Mouse (Mus musculus) NIH3T3 (cell line): ENCODE results near the gene Zc3h12c.

Experiments
- DNase-seq: peaks from one replicate; pipeline ENCODE4 v3.0.0-alpha.2; 2012; ENCODE audit warnings: low read depth

Zc3h12c gene

DNA sequence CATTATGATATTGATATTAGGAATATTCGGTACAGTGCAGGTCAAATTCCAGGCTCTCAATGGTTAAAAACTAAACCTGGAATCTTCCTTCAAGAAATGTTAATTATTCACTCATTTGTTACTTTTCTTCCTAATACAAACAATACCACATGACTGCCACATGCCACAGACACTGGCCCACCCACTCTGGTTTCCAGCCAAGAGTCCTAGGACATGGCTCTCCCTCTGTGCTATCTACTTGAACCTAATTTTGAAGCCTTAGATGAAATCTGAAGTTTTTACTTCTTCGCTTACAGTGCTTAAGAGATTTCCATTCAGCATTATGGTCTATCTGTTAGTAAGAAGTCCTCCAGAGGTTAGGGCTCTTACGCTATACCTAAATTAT is 2.7 kb downstream of the Zc3h12c start:
- DNase-seq, result no peak

DNA sequence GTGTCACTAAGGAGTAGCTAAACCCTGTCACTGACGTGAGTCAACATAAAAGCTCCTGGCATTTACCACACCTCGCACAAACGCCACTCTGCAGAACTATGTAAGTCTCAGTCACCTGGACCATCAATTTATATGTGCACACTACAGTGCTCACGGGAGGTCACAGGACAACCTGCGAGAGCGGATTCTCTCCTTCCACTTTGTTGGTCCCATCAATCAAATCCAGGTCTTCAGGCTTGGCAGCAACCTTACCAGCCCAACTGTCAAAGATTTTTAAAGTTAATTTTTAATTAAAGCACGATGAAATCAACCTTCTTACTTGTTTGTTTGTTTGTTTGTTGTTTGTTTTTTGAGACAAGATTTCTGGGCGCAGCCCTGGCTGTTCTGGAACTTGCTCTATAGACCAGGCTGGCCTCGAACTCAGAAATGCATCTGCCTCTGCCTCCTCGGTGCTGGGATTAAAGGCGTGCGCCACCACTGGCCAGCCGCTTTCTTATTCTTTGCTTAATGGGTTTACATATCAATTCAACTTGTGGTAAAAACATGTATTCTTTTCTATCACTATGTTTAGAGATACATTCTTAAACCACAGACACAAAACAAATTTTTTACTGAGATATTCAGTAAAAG is 3.2 kb downstream of the Zc3h12c start:
- DNase-seq, result no peak

GRCm38 (mm10) chr9:52160512-52160911 is 7.9 kb downstream of the Zc3h12c start:
- DNase-seq, result no peak

DNA sequence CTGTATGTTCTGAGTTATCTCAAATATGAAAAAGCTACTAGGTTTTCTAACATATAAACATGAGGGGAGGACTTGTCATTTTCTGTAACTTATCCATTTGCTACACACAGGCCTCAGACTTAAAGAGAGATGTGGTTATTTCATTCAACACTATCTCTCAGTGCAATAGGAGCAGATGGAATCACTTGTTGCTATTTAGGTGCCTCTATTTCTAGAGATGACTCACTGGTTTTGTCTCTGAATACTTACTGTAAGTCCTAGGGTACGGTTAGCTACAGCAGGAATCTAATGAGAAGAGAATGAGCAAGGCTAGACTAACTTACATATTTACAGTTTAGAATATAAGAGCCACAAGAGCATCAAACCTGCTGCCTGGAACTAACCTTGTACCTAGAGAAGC is 9.8 kb downstream of the Zc3h12c start:
- DNase-seq, result no peak

DNA sequence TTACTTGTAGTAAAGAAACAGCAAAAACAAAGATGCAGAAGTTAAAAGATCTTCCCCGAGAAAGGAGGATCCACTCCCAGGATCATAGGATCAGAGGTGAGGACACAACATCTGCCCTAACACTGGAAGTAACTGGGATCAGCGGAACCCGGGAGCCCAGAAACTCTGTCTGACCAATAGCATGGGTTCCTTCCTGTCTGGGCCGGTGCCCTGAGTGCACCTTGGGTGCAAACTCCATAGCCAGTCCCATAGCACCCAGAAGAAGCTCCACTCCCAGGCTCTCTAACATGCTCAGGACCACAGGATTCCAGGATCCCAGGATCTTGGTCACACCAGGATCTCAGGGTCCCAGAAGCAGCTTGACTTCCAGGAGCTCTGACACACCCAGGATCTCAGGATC is 13.0 kb downstream of the Zc3h12c start:
- no peak for DNase-seq

GRCm38 (mm10) chr9:52154253-52154652 is 14.1 kb downstream of the Zc3h12c start:
- DNase-seq, result no peak

DNA sequence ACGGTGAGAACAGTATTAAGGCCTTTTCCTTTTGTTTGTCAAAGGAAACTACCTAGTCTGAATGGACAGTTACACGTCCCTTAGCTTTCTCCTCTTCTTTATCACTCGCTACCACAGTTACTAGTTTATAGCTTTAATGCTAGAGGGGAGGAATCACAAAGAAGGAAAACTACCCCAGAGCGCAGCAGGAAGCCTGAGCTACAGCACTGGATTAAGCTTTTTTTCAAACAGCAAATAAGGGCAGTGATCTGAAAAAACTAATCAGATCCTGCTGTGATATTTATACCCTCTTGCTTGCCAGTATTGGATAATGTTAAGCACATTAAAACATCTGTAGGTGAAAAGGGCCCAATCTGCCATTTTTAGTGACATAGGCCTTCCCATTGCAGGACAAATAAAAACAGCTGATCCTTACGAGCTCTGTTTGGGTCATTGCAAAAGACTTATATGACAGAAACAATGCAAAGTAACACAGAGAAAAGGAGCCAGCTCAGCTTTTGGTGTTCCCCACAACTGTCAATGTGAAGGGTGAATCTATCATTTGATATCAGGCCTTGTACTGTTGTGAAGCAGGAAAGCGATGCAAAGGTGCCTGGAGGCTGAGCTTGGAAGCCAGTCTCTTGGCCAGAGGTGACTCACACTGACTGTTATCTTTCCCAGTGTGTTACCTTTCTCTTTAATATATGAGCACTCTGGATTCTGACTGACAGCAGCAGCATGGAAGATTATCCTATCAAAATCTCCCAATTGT is 16.1 kb downstream of the Zc3h12c start:
- DNase-seq, result no peak

DNA sequence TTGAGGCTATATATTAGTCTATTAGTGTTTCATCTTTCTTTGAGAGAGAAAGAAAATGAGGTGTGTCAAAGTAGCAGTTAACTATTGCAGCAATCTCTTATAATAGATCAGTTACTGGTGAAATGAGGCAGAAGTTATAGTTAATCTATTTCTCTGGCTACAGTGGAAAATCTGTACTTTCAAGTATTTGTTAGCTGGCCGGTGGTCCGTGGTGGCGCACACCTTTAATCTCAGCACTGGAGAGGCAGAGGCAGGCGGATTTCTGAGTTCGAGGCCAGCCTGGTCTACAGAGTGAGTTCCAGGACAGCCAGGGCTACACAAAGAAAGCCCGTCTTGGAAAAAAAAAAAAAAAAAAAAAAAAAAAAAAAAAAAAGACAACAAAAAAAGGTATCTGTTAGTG is 18.6 kb downstream of the Zc3h12c start:
- no peak for DNase-seq

DNA sequence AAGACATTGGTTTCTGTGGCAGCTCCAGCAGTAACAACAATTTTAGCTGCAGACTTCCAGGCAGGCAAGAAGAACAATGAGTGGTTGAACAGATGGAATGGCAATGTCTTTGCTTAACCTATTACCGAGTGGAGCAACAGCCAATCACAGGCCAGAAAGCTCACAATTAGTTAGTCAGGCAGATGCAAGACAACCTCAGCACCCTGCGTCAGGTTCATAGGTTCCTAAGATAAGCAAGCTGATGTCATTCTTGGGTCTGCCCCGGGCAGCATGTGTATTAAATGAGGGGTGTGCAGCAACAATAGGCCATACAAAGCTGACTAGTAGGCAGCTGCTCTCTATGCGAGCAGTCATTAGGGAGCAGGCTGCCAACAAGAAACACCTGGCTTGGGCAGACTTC is 19.1 kb downstream of the Zc3h12c start:
- no peak for DNase-seq

DNA sequence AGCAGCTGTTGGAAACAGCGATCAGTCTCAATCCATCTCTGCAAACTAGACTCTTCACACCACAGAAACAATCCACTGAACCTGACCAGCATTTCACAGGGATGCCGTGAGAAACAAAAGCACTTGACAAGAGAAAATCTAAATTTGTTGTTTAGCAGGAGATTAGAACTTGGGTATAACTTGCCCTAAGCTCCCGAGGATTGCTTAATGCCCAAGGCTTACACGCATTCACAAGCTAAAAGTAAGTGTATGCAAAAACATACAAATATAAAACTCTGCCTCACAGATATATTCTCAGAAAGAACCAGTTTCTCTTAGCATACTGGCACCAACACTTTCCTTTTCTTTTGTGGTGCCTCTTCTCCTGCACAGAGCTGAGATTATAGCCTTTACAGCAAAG is 19.5 kb downstream of the Zc3h12c start:
- no peak for DNase-seq

- no peak for DNase-seq
Measured at GRCm38 (mm10) chr9:52148311-52148710, 20.1 kb downstream of the Zc3h12c start.

DNA sequence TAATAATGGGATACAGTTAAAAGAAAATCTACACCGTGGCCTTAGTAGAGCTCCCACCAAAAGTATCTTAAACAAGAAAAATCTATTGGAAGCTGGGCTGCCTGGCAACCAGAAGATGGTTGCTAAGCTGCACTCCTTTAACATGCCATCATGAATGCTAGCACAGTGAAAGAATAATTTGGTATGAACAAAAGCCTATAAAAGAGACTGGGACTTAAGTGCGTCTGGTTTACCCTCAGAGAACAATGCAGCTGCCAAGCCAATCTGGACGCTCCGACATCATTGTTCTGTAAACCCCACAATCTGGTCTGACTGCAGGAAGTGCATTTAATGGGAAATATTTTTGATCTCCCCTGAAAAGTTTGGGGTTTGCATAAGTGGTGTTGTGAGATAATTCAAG is 22.1 kb downstream of the Zc3h12c start:
- DNase-seq, result no peak

DNA sequence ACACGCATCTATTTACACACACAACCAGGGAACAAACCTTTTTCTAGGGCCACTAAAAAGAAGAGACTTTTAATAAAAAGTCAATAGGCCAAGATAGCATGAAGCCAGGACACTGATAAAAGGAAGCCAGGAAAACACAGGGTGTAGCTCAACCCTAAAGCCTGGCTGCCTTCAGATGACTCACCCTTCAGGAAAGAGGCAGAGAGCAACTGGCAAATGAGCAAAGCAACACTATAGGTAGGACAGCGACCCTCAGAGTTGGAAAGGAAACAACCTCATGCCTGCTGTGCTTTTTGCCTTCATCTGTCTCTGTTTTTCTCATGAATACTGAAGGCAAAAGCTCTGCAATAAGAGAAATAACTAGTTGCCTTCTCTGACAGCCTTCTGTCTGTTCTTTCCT is 35.6 kb downstream of the Zc3h12c start:
- peak; percentile 27 for DNase-seq

GRCm38 (mm10) chr9:52130348-52130747 is 38.0 kb downstream of the Zc3h12c start:
- peak; percentile 25 for DNase-seq

GRCm38 (mm10) chr9:52125225-52125624 is 43.1 kb downstream of the Zc3h12c start:
- DNase-seq, result no peak

- no peak for DNase-seq
Measured at GRCm38 (mm10) chr9:52119212-52119611, 49.2 kb downstream of the Zc3h12c start.

- no peak for DNase-seq
Measured at GRCm38 (mm10) chr9:52113091-52113490, 55.3 kb downstream of the Zc3h12c start.

GRCm38 (mm10) chr9:52110738-52111137 is 57.6 kb downstream of the Zc3h12c start:
- no peak for DNase-seq

DNA sequence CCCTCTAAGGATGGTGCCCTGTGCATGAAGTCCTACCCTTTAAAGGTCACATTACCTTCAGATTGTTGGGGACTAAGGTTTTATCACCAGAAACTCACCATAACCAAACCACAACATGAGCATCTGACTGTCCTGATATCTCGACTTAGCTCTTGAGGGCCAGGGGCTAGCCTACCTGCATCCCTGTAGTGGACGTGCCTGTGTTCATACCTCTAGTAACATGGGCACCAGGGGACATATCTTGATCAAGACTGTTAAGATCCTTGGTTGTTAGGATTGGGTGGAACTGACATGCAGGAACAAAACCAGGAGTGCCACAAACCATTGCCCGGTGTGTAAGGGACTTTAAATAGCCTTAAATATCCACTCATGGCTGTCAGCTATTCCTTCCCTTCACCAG is 61.2 kb downstream of the Zc3h12c start:
- DNase-seq, result no peak

GRCm38 (mm10) chr9:52105423-52105822 is 62.9 kb downstream of the Zc3h12c start:
- DNase-seq, result peak; percentile 67

- no peak for DNase-seq
Measured at GRCm38 (mm10) chr9:52104225-52104615, 64.2 kb downstream of the Zc3h12c start.

DNA sequence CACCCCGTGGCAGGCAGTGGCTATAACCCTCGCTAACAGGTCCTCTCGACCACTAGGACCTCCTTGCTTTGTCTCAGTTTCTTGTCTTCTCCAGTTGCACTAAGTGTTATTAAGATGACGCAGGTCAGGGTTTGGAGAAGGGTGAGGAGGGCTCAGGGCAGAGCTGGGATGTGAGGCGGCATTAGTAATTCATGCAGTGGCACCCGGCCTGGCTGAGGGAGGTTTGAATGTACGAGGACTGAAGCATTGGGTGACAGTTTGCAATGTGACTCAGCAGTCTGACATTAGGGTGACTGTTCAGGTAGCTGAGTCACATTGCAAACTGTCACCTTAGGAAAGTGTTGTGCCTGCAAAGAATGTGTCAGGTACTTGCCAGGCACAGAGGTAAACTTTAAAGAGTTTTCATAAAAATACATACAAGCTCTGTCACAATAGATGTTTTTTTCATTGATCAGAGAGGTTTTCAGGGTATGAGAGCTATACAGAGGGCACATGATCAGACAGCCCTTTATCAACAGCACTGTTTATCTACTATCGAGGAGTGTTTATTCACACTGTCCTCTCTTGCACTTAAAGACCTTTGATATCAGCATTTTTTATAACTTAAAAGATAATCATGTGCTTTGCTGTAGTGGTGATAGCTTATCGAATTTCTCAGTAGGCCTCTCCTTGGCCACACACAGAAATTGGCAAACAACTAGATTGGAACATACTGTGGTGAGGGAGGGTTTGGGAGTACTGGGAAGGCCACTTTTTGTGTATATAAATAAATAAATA is 64.7 kb downstream of the Zc3h12c start:
- no peak for DNase-seq
